Mouse (Mus musculus) embryo, embryonic 10.5 days (tissue): ENCODE measurements around the gene Rps26.

Experiments
- DNase-seq: peaks from one replicate; pipeline ENCODE4 v3.0.0-alpha.2; 2015; ENCODE audit warnings: low spot score

The Rps26 gene

DNA sequence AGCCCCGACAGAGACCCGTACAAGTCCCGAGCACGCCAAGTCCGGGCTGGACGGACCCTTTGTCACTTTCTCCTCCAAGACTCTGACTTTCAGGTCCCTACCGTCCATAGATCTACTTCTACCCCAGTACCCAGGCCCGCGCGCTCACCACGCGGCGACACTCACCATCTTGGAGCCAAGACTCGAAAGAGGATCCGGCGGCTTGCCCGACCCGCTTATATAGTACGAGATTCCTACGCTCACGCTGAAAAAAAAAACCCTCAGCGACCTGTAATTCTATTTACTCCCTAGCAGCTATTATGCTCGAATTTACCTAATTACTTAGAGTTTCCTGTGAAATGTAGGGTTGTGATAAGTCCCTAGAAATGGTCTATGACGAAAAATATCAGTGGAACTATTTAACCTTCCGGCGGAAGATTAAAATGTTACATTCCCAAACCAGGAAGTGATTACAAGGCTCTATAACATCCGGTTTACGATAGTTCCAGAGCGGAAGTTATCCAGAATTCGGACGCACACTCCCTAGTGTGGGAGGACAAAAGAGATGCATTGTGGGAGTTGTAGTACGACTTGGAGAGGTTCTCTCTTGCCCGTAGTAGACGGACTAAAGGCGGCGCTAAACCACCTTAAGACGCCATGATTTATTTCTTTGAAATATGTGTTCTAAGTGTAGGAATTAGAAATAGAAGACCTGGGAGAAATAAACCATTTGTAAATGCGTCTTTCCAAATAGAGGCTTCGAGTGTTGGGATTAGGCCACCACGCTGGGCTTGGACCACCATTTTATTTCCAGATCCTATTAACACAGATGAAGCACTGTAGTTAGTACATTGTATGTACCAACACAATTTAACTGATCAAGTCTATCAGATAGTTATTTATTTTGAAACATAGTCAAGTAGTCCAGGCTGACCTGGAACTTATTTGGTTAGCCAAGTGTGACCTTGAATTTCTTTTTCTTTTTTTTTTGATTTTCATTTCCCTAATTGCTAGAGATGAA lies at the start of gene Rps26:
Rps26 (minus strand) TSS at position 437 of the 1,000 bp plus-strand sequence.
- peak; percentile 100 for DNase-seq

DNA sequence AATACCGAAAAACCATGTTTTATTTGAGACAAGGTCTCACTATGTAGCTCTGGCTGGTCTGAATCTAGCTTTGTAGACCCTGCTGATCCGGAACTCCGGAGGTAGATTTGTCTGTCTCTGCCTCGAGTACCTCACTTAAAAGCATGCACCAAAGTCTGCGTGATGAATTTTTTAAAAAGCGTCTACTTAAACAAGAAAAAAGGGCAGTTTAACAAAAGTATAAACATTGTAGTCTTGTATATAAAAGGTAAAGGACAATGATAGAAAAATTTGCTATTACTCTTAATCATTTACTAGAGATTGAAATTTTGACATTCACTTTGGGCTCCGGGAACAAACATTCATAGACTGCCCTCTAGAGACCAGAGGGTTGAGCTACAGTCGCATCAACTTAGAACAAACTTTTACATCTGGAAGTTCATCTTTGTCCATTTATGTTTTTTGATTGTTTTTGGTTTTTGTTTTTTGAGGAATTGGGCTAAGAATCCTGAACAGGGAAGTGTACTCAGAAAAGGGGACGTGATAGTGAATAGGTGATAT lies 48.0 kb upstream of the Rps26 start:
- peak; percentile 73 for DNase-seq

DNA sequence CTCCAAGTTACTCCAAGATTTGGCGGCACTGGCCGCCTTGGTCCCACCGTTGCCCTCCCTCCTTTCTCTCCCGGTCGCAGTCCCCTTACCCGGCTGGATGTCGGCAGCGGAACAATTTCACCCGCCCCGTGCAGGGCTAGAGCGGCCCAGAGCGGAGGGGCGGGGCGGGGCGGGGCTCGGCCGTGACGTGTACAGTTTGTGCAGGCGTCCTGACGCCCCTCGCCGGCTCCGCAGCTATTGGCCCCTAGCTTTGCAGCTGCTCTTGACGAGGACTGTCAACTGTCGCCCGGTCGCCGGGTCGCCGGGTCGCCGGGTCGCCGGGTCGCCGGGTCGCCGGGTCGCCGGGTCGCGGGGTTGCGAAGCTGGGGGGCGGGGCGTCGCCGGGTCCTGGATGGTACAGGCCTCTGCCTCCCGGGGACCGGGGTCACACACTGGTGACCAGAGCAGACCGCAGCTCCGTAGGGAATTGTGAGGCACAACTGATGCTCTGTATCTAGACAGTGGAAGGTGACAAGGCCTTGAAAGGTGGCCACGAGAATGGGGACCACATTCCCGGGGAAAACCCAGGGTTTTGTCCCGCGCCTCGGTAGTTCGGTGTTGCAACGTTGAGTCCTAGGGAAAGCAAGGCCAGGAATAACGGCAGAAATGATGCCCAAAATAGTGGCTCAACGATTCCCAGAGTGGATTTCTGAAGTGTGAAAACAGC lies 47.4 kb upstream of the Rps26 start, which contains the start of gene Suox:
Suox (minus strand) TSS at position 311 of the 706 bp plus-strand sequence.
- peak; percentile 91 for DNase-seq

DNA sequence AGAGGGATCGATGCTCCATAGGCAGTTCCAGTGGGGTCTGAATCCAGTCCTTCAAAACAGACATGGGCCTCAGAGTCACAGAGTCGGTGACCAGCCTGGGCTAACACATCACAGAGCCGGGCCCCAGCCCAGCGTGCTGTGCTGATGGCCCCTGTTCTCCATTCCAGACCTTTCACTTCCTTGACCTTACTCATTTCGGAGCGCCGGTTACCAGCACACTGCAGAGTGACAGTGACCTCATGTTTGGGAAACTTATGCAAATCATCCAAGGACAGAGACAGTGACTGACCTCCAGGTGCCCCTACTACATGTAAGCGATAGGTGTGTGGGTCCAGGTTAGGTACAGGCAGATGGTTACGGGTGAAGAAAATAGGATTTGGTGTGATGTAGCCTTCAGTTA lies 44.6 kb upstream of the Rps26 start:
- DNase-seq, result no peak

DNA sequence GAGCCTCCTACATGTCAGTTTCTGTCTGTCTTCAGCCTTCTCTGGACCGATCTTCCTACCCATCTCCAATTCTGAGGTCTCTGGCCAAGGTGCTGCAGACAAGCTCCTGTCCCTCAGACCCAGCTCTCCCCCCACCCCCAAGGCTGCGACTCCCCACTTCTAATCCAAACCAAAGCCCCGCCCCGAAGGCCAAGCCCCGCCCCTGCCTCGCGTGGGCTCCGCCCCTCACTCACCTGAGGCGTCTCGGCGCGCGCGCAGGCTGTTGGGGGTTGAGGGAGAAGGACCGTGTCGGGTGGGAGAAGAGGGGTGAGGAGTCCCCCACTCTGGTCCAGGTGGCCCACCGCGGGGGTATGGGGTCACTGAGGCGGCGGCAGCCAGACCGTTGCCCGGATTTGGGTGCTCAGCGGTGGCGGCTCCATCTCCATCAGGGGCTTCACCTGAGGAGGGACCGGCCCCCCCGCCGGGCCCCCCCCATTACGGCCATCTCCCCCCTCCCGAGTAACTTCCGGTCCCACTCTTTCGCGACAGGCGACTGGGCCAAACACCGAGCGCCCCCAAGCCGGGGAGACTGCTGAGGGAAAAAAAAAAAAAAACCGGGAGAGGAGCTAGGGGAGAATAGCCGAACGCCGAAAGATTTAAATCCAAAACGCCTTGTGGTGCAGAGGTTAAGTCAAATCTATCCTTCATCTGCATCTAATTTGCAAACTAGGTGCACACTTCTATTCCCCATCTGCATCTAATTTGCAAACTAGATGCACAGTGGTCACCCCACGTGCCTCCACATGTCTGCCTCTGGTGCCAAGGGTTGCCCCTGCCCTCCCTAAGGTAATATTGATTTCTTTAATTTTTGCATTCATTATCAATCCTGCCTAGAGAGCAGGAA lies 42.5 kb upstream of the Rps26 start:
- DNase-seq, result peak; percentile 72

DNA sequence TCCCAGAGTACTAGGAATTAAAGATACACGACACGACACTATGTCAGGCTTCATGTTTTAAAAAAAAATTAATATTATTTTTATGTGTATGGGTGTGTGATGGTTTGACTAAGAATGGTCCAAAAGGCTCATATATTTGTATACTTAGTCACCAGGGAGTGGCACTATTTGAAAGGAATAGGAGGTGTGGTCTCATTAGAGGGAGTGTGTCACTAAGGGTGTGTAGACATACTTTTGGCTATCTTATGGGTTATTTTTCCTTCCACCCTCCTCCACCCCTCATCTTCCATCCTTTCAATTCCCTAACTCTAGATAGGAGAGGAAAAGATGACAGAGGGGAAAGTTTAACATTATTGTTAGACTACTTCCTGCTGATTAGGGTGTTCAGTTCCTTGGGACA lies 39.3 kb upstream of the Rps26 start:
- DNase-seq, result no peak

DNA sequence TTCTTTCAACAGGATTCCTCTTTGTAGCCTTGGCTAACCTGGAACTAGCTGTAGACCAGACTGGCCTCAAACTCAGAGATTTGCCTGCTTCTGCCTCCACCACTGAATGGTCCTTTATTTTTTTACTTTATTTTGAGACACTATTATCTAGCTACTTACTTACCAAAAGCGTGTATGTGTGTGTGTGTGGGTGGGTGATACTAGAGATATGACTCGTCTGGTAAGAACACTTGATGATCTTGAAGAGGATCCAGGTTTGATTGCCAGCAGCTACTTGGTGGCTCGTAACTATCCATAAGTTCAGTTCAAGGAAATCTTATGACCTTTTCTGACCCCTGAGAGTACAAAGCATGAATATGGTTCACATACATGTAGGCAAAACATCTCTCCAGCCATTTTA lies 38.8 kb upstream of the Rps26 start:
- no peak for DNase-seq

DNA sequence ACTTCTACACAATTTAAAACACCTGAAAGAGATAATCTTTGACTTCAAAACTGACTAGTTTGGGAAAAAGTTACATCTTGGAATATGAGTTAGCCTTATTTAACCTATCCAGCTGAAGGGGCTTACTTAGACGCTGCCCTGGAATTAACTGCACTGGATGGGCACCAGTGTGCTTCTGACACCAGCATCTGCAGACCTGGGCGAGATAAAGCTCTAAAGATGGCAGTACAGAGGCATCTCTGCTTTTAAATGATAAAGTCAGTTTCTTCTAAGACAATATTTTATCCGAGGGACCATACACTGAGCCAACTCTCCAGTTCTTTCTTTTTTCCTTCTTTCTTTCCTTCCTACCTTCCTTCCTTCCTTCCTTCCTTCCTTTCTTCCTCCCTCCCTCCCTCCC lies 38.3 kb upstream of the Rps26 start:
- DNase-seq, result no peak

DNA sequence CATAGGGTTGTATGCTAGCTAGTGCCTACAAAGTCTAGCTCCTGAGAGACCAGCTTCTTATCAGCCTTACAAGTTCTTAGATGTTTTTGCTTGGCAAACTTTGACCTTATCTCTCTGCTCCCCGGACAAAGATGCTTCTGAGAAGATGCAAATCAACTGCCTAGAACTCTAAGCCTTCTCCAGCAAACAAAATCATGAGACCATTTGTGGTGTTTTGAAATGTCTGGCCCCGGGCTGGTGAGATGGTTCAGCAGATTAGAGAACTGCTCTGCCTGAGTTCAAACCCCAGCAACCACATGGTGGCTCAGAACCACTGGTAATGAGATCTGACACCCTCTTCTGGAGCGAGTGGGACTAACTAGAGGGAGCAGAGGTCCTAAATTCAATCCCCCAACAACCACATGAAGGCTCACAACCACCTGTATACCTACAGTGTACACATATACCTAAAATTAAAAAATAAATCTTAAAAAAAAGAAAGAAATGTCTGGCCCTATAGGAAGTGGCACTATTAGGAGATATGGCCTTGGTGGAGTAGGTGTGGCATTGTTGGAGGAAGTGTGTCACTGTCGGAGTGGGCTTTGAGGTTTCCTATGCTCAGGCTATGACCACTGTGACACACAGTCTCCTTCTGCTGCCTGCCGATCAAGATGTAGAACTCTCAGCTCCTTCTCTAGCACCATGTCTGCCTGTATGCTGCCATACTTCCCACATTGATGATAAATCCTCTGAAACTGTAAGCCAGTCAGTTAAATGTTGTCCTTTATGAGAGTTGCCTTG lies 37.1 kb upstream of the Rps26 start:
- no peak for DNase-seq

DNA sequence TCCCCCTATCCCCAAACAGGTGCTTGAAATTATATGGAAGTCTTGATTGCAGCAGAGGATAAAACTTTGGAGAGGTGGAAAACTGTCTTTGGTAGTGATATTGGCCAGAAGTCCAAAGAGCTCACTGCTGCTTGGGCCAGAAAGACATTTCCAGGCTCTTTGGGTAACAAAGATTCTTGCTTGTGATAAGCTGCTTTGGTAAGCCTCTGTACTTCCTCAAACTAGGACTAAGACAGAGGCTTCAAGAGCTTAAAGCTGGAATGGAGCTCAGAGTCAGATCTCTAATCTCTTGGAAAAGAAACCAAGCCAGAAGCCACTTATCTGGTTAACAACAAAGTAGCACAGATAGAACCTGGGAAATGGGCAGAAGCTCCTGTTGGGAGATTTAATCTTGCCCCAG lies 35.9 kb upstream of the Rps26 start:
- DNase-seq, result no peak

DNA sequence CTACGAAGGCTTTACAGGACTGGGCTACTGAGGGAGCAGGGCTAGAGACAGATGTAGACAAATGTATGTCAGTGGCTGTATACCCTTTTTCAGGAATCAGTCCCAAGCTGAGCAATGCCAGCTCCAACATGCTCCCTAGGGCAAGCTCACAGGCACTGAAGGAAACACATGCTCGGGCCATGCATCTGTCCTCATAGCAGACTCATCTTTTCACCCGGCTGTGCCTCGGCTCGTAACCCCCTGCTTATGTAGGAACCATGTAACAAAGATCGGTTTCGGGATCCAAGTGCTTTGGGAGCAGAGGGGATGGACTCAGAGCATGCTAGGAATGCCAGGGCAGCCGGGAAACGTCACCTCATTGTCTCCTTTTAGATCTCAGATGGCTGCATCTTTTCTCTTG lies 32.9 kb upstream of the Rps26 start:
- DNase-seq, result no peak

DNA sequence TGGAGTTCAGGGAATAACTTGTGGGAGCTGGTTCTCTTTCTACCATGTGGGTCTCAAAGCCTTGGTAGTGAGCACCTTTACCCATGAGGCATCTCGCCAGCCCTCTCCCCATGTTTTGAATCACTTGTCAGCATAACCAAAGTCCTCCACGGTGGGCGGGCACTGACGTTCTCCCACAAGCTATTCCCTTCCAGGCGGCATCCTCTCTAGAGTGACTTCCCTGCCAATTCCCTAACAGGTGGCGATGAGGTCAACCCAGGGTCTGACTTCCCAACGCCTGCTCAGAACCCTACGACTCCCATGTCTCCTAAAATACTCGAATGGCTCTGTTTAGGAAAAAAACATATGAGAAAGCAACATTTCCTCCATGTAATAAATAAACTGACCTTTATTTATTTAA lies 31.3 kb upstream of the Rps26 start:
- DNase-seq, result no peak

DNA sequence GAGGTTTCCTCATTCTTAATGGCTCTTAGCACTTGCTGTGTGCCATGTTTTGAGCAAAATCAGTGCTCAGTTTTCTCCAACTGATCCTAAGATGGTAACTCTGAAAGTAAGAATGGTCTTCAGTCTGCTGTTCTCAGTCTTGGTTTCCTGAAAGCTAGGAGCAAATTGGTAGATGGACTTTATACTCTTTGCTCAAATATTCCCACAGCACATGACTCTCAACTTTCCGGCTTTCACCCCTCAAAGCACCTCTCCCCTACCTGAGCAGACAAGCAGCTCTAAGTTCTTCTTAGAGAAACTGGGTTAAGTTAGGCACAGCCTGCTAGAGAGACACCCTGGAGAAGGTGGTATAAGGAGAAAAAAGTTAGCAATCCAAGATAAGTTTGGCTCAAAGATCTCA lies 30.2 kb upstream of the Rps26 start:
- DNase-seq, result no peak

DNA sequence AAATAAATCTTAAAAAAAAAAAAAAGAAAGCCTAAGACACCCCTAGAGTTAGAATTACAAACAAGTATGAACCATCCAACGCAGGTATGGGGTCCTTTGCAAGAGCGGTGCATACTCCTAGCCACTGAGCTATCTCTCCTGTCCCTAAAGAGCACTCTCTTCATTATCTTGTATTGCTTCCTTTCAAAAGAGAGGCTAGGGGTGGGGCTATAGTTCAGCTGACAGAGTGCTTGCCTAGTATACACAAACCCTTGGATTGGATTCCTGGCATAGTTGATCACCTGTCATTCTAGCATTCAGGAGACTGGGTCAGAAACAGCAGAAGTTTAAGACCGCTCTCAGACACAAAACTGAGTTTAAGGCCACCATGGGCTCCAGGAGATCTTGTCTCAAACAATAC lies 28.7 kb upstream of the Rps26 start:
- DNase-seq, result no peak

DNA sequence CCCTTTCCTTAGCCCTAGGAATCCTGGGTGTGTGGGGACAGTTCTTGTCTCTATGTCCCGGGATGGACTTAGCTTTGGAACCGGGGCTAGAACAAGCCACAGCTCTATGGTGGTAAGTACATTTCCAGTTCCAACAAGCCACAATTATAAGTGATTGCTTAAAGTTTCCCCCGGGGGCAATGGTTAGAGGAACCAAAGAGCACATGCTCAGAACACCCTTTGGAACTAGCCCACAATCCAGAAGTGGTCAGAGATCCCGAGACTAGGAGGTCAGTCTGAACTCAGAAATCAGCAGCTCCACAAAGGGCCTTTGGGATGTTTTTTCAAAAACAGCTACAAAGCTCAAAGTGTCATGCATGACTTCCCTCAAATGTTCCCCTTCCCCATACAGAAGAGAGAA lies 27.3 kb upstream of the Rps26 start:
- DNase-seq, result no peak

DNA sequence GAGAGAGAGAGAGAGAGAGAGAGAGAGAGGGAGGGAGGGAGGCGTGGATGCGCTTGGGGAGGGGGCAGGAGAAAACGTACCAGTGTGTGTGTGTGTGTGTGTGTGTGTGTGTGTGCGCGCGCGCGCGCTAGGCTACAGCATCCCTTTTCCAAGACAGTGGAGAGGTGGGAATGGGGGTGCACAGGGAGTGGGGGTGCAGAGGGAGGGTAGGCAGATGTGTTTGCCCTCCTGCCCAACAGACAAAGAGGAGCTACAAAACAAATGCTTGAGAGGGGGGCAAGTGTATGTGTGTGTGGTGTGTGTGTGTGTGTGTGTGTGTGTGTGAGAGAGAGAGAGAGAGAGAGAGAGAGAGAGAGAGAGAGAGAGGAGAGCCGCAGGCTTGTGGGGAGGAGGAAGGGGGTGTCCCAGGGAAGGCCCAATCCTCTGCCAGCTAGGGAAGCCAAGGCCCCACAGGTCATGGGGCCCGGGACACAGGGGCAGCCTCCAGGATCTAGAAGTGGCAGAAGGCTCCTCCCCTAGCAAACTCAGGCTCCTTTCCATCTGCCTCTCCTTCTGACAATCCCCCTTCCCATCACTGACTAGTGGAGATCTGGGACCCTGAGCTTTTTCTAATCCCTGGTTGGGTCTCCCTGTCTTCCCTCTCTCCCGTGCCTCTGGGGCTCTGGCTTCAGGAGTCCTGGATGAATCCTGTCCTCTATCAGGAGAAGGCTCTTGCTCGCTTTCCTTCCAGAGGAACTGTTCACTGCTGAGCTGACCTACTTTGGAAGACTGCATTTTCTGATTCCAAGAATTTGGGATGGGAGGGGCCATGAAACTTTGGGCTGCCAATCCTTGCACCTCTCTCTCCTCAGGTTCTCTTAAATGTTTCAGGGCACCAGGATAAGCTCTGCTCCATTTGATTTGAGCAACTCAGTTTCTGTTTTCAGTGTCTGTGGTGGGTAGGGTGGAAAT lies 19.9 kb upstream of the Rps26 start:
- peak; percentile 73 for DNase-seq

DNA sequence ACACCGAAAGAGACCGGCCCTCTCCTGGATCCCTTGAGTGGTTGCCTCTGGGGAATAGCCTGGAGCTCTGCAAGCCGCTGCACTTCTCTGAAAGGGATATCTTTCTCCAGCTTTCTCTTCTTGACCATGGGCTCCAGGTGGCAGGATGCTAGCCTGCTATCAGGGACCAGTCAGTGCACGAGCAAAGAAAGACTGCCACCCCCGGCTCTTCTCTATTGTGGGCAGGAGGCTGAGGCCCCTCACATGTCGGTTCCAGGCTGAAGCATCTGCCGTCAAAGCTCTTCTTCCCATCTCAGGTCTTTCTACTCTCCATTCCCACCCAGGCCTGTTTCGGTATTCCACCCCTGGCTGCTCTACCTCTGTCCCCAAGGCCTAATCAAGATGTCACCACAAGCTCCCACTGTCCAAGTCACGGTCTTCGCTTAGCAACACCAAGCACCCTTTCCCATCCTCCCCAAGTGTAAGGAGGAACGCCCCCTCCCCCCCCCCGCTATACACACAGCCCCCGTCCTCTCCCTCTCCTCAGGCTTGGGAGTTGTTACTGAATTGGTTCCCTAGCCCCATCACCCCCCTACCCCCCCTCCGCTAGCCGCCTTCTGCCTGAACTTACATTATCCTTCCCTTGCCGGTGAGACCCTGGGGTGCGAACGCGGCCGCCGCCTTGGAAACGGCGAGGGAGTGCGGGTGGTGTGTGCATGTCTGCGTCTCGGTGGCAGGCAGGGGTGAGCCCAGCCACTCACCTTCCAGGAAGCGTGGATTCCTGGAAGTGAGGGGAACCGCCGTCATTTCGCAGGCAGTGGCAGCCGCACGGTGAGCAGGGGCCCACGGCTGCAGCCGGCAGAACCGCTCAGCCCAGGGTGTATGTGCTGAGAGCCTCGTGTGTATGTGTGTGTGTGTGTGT lies 18.8 kb upstream of the Rps26 start, which contains the start of gene Ikzf4:
Ikzf4 (minus strand) TSS at position 881 of the 901 bp plus-strand sequence.
- peak; percentile 63 for DNase-seq

DNA sequence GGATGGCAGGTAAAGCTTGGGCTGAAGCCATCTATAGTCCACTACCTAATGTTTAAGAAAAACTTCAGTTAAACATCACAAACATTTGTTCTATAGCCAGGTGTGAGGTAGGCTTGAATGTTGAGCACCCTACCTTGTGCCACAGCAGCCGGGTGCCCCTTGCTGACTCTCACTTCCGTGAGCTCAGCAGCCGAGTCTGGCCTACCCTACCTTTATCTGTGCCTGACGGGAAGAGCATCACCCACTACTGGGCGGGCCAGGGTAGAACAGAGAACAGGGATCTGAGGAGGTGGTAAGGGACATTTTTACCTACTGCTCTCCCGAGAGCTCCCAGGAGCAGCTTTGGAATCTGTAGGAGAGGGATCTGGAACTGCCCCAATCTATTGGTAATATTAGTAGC lies 16.2 kb upstream of the Rps26 start:
- DNase-seq, result no peak

DNA sequence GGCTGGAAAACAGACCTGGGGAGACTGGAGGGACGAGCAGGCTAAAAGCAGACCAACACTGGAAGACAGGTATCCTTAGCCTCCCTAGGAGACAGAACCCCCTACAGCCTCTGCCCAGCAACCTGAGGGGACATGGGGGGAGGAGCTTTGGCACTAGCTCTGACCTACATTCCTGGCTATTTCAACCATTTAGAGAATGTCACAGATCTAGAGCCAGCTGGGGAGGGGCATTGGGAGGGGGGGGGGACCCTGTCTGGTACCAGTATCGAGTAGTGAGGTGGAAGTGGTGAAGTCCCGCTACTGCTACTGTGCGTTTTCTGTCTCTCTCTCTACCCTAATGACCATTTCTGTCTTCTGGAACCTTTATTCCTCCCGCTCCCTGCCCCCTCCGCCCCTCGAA lies 15.3 kb upstream of the Rps26 start:
- DNase-seq, result no peak
